Comparison of ENCODE assay signal across 31 mouse cellular contexts in genomic region chr17:34965627-34966026, GRCm38 (mm10). TPM values are rescaled to one million over a fixed set of nuclear protein-coding genes. Genes with fewer than 3 reads are reported as not detected.
DNase-seq lines count a peak whose midpoint lies in the region; ATAC-seq lines count a peak whose summit lies in the region.
"Had no signal": no experiment of that assay in that cellular context is flagged by ENCODE, and none has a peak within 500 bp of the region (broad histone marks: within the 10 kb centered on the region; RNA-seq: fewer than 3 reads in every experiment).

No protein-coding gene starts in this region.

- H3K9me3 ChIP-seq in kidney, embryonic 15.5 days (replicated peaks) = no peaks in the 10 kb centered on the region
- no peaks in the 10 kb centered on the region for H3K9me3 ChIP-seq in kidney, embryonic 14.5 days (ENCODE audit: control insufficient read depth, low read length)
- H3K9me3 ChIP-seq in forebrain, embryonic 14.5 days (replicated peaks; ENCODE audit: control insufficient read depth, low read length) = no peaks in the 10 kb centered on the region
- H3K9me3 ChIP-seq: embryonic facial prominence, embryonic 13.5 days; hindbrain, embryonic 10.5 days; limb, embryonic 13.5 days had no signal

- H3K36me3 ChIP-seq in kidney, embryonic 15.5 days = no peaks in the 10 kb centered on the region
- no peaks in the 10 kb centered on the region for H3K36me3 ChIP-seq in kidney, embryonic 14.5 days (ENCODE audit: control insufficient read depth, insufficient read depth, low read length)
- H3K36me3 ChIP-seq in forebrain, embryonic 14.5 days (ENCODE audit: control insufficient read depth, insufficient read depth, low read length) = no peaks in the 10 kb centered on the region
- H3K36me3 ChIP-seq: embryonic facial prominence, embryonic 13.5 days; hindbrain, embryonic 10.5 days; limb, embryonic 13.5 days had no signal

- WGBS in kidney, embryonic 15.5 days = 69% methylated on average over 5 of the region's 5 CpGs
- WGBS in kidney, embryonic 14.5 days = 66% methylated on average over 5 of the region's 5 CpGs
- WGBS in forebrain, embryonic 14.5 days = 84% methylated on average over 5 of the region's 5 CpGs

- peaks cover 22% of the 10 kb centered on the region for H3K4me1 ChIP-seq in kidney, embryonic 15.5 days
- H3K4me1 ChIP-seq in kidney, embryonic 14.5 days (ENCODE audit: control insufficient read depth, insufficient read depth, low read length) = peaks cover 5% of the 10 kb centered on the region; the same call in 1 of the 2 replicates
- H3K4me1 ChIP-seq in forebrain, embryonic 14.5 days (ENCODE audit: control insufficient read depth, insufficient read depth, low read length) = no peaks in the 10 kb centered on the region
- H3K4me1 ChIP-seq: limb, embryonic 13.5 days had no signal

- H3K27ac ChIP-seq in kidney, embryonic 15.5 days = 0 out of 2 replicates have a peak overlapping the region, but pooled peaks have one; percentile 64
- H3K27ac ChIP-seq in kidney, embryonic 14.5 days (ENCODE audit: low read depth, low read length) = no peak overlapping the region
- no peak overlapping the region for H3K27ac ChIP-seq in forebrain, embryonic 14.5 days (ENCODE audit: low read depth, low read length)
- H3K27ac ChIP-seq: embryonic facial prominence, embryonic 13.5 days; hindbrain, embryonic 10.5 days; limb, embryonic 13.5 days had no signal

- ATAC-seq in kidney, embryonic 15.5 days (replicated peaks; ENCODE audit: low FRiP score) = no peak
- no peak for ATAC-seq in kidney, embryonic 14.5 days (ENCODE audit: low FRiP score, low TSS enrichment)
- no peak for ATAC-seq in forebrain, embryonic 14.5 days
- ATAC-seq: midbrain, embryonic 16.5 days; Patski had no signal

- no peak overlapping the region for H3K9ac ChIP-seq in kidney, embryonic 15.5 days
- no peak overlapping the region for H3K9ac ChIP-seq in kidney, embryonic 14.5 days (ENCODE audit: low read depth, low read length)
- H3K9ac ChIP-seq in forebrain, embryonic 14.5 days (ENCODE audit: low read length) = no peak overlapping the region
- H3K9ac ChIP-seq: embryonic facial prominence, embryonic 13.5 days had no signal

- intact Hi-C loops in heart, postnatal 14 days (cut with DNase I) = no loop called here

- no peak overlapping the region for H3K4me3 ChIP-seq in kidney, embryonic 15.5 days (replicated peaks)
- H3K4me3 ChIP-seq in kidney, embryonic 14.5 days (ENCODE audit: low read length) = no peak overlapping the region
- H3K4me3 ChIP-seq in forebrain, embryonic 14.5 days (ENCODE audit: low read depth, low read length) = no peak overlapping the region
- H3K4me3 ChIP-seq: embryonic facial prominence, embryonic 13.5 days; hindbrain, embryonic 10.5 days; limb, embryonic 13.5 days had no signal

- peaks cover 27% of the 10 kb centered on the region for H3K27me3 ChIP-seq in kidney, embryonic 15.5 days
- H3K27me3 ChIP-seq in kidney, embryonic 14.5 days (ENCODE audit: control insufficient read depth, insufficient read depth, low read length) = peaks cover 20% of the 10 kb centered on the region
- peaks cover 19% of the 10 kb centered on the region for H3K27me3 ChIP-seq in forebrain, embryonic 14.5 days (replicated peaks; ENCODE audit: control insufficient read depth, insufficient read depth, low read length)
- H3K27me3 ChIP-seq: Patski had no signal

- peak; percentile 92 for DNase-seq in heart, adult 11 months
- DNase-seq in heart, postnatal 14 days = no peak
- DNase-seq in 3T3-L1 (ENCODE audit: low read depth, low spot score) (peak; percentile 75), NIH3T3 (ENCODE audit: low read depth) (peak; percentile 70)
- DNase-seq in urinary bladder, postnatal 14 days (ENCODE audit: low spot score) = no peak
- no peak for DNase-seq in forebrain, embryonic 14.5 days (ENCODE audit: low spot score)
- DNase-seq: adrenal gland, postnatal 10 days; B cell, adult 2 months; cerebellum, adult 9-11 months; kidney, adult 11 months; lung, adult 2 months; lung, postnatal 36 days; right cerebral cortex, postnatal 25 days had no signal

- no peak overlapping the region for H3K4me2 ChIP-seq in kidney, embryonic 15.5 days
- no peak overlapping the region for H3K4me2 ChIP-seq in kidney, embryonic 14.5 days (replicated peaks; ENCODE audit: low read depth, low read length)
- H3K4me2 ChIP-seq in forebrain, embryonic 14.5 days (ENCODE audit: low read length) = no peak overlapping the region
- H3K4me2 ChIP-seq: embryonic facial prominence, embryonic 13.5 days; limb, embryonic 13.5 days had no signal

RNA-seq across cellular contexts. Expression of gene Gm20481, which starts 4.1 kb away (rescaled TPM):
- not detected for total RNA-seq in heart, postnatal 14 days (2021)
- polyA plus RNA-seq in kidney, embryonic 15.5 days (2015; fragmentation: Nextera tagmentation; extraction: Ambion mirVana) = not detected in 2 replicates
- polyA plus RNA-seq in kidney, embryonic 14.5 days (2014; fragmentation: Nextera tagmentation; extraction: Ambion mirVana) = not detected in 2 replicates
- polyA plus RNA-seq in forebrain, embryonic 14.5 days (2014; fragmentation: Nextera tagmentation; extraction: Ambion mirVana) = not detected in 2 replicates
- total RNA-seq: adrenal gland, postnatal 10 days; gastrocnemius, adult 8-10 months; heart, adult 18-20 months; layer of hippocampus, postnatal 14 days; left cerebral cortex, postnatal 10 days; megakaryocyte-erythroid progenitor cell, adult 5-6 weeks; neutrophil, adult 5-6 weeks had no signal
- polyA plus RNA-seq: cortical plate, adult 2 months; embryonic facial prominence, embryonic 13.5 days; limb, embryonic 13.5 days; lung, adult 2 months; midbrain, embryonic 16.5 days; spleen, adult 2 months; stomach, embryonic 14.5 days; thymus, postnatal 0 days; urinary bladder, adult 2 months had no signal

RNA-seq across cellular contexts. Expression of gene Hspa1a, which starts 6.3 kb away (rescaled TPM):
- total RNA-seq in heart, postnatal 14 days (2021) = 1 to 10 TPM; 2.3 to 3.3 TPM
- polyA plus RNA-seq in kidney, embryonic 15.5 days (2015; fragmentation: Nextera tagmentation; extraction: Ambion mirVana) = 7.8 and 8.4 TPM in 2 replicates
- polyA plus RNA-seq in kidney, embryonic 14.5 days (2014; fragmentation: Nextera tagmentation; extraction: Ambion mirVana) = 4.3 and 4.8 TPM in 2 replicates
- 1.4 and 3.7 TPM in 2 replicates for polyA plus RNA-seq in forebrain, embryonic 14.5 days (2014; fragmentation: Nextera tagmentation; extraction: Ambion mirVana)

RNA-seq across cellular contexts. Expression of gene Hspa1b, which starts 6.6 kb away (rescaled TPM):
- 1 to 10 TPM; 3.8 to 3.9 TPM for total RNA-seq in heart, postnatal 14 days (2021)
- polyA plus RNA-seq in kidney, embryonic 15.5 days (2015; fragmentation: Nextera tagmentation; extraction: Ambion mirVana) = 0.49 and 0.53 TPM in 2 replicates
- polyA plus RNA-seq in kidney, embryonic 14.5 days (2014; fragmentation: Nextera tagmentation; extraction: Ambion mirVana) = 0.54 and 0.80 TPM in 2 replicates
- polyA plus RNA-seq in forebrain, embryonic 14.5 days (2014; fragmentation: Nextera tagmentation; extraction: Ambion mirVana) = 0.15 TPM in 1 of 2 replicates, not detected in the other

RNA-seq across cellular contexts. Expression of gene Hspa1l, which starts 6.9 kb away (rescaled TPM):
- total RNA-seq in heart, postnatal 14 days (2021) = 1 to 10 TPM; 2.7 to 4.7 TPM
- polyA plus RNA-seq in kidney, embryonic 15.5 days (2015; fragmentation: Nextera tagmentation; extraction: Ambion mirVana) = 0.81 and 1.6 TPM in 2 replicates
- 0.79 and 1.3 TPM in 2 replicates for polyA plus RNA-seq in kidney, embryonic 14.5 days (2014; fragmentation: Nextera tagmentation; extraction: Ambion mirVana)
- 1.3 and 1.4 TPM in 2 replicates for polyA plus RNA-seq in forebrain, embryonic 14.5 days (2014; fragmentation: Nextera tagmentation; extraction: Ambion mirVana)
- total RNA-seq: megakaryocyte-erythroid progenitor cell, adult 5-6 weeks; neutrophil, adult 5-6 weeks had no signal

RNA-seq across cellular contexts. Expression of gene Lsm2, which starts 16.0 kb away (rescaled TPM):
- total RNA-seq in heart, postnatal 14 days (2021) = 10 to 100 TPM; 19.2 to 25.0 TPM
- polyA plus RNA-seq in kidney, embryonic 15.5 days (2015; fragmentation: Nextera tagmentation; extraction: Ambion mirVana) = 229 and 231 TPM in 2 replicates
- 240 and 246 TPM in 2 replicates for polyA plus RNA-seq in kidney, embryonic 14.5 days (2014; fragmentation: Nextera tagmentation; extraction: Ambion mirVana)
- polyA plus RNA-seq in forebrain, embryonic 14.5 days (2014; fragmentation: Nextera tagmentation; extraction: Ambion mirVana) = 131 and 148 TPM in 2 replicates

Comparison
In these comparisons a context has a peak if more than half of its experiments do, and no peak if none do; other contexts are left out.
1. DNase-seq: peak in heart, adult 11 months (single experiment), 3T3-L1 (single experiment) and NIH3T3 (single experiment); none in heart, postnatal 14 days (0 of 2), urinary bladder, postnatal 14 days (single experiment) and forebrain, embryonic 14.5 days (single experiment).